Mouse (Mus musculus): ENCODE measurements around the gene Stac3. TPM values are rescaled to one million over a fixed set of nuclear protein-coding genes. Genes with fewer than 3 reads are reported as not detected.

Stac3 gene
- polyA plus RNA-seq (2012; rRNA removed; ENCODE audit: low replicate concordance): 2.0 and 5.6 TPM in 2 replicates

DNA sequence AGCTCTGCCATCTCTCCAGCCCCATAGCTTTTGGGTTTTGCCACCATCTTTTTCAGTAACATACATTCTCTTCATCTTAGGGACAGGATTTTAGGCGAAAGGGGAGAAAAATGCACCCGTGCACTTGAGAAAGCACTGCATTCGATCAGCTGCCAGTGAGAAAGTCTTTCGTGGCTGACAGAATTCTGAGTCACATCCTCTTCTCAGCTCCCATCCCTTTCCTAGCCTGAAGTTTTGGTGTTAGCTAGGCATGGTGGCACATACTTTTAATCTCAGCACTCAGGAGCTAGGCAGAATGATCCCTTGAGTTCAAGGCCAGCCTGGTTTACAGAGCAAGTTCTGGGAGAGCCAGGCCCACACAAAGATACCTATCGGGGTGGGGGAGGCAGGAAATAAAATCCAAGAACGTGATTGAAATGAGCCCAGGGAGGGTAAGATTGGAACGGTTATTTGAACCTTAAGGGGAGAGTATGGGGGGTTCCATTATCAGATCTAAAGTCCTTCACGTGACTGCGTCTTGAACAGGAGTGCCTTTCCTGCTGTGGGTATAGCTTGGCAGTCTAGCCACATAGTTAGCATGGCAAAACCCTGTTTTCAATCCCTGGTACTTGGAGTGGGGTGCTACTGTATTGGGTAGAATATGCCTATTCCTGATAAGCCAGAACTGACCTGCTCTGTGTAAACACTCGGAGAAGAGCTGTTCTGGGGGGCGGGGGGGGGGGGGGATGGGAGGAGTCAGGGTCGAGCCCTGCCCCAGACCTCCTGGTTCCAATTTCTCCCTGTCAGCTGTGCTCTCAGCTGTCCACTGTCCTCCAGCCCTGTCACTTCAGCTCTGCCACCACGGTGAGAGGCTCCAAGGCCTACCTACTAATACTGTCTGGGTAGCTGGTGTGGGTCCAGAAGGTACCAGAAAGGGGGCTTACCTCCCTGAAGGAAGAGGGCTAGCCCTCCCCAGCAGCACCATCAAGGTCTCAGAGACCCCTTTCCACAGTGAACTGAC, at the start of gene Stac3:
Stac3 (plus strand) TSS at position 793 of the 1,000 bp plus-strand sequence.

GRCm38 (mm10) chr10:127514764-127515163, 13.3 kb downstream of the Stac3 start, which contains the start of gene Ndufa4l2:
Gene Ndufa4l2 (plus strand): TSS chr10:127514967.

DNA sequence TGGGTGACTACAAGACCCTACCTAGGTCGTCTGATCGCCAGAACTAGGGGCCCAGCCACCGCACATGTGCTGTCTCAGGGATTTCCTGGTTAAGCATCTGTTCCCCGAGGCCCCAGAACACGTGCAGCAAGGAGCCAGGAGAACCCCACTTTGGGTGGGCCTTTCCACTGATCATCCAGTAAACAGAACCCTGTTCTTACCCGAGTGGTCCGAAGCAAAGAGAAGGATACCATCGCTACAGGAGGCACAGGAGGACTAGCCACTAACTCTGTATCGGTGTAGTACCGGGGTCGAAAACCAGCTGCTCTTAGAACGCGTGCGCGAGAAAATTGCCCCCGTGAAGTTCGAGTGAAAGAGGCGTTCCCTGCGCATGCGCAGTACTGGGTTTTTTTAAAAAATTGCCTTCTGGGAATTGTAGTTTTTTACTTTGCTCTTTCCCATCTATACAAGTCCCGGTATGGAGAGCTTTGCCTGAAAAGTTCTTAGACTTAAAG, 20.6 kb downstream of the Stac3 start, which contains the start of gene Shmt2:
Shmt2 (minus strand) TSS at position 357 of the 494 bp plus-strand sequence.

DNA sequence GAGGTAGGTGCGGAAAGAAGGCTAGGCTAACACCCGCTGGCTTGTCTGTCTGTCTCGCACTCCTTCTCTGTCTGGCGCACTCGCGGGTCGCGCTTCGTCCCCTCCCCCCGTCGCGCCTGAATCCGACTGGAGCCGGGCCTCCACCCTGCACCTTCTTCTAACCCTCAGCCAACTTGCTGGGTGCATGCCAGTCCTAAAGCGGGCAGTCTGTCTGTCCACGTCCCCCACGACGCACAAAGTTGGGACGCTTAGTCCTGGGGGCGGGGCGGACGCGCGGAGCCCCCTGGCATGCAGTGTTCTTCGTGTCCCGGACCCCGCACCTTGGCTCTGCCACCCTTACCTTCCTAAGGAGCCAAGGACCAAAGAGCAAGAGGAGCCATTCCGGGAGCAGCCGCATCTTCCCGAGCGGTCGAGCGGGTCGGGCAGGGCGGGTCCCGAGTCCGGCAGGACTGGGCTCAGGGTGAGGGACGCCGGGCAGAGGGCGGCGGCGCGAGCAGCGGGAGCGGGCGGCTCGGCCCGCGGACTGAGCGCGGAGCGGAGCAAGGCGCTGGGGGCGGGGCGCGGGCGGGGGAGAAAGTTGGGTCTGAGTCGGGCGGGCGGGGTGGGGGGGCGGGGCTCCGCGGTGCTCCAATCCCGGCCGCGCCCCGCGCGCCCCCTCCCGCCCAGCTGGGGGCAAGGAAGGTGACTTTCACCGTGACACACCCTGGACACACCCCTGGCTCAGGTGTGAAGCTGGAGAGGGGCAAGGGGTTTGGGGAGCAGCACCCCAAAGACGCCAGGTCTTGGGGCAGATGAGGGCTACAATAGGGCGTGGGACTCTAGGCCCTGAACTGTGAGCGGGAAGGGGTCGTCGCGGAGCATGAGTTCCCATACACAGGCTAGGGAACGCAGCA, 32.8 kb downstream of the Stac3 start, which contains the start of gene Nxph4:
Nxph4 (minus strand) TSS at position 524 of the 893 bp plus-strand sequence.

Other genes starting within 250 kb of the Stac3 start
- gene Kif5a, start 238.3 kb upstream of the Stac3 start, polyA plus RNA-seq (2012; rRNA removed; ENCODE audit: low replicate concordance): 3.6 and 7.9 TPM in 2 replicates
- 266 and 298 TPM in 2 replicates for gene Dctn2, start 235.3 kb upstream of the Stac3 start, polyA plus RNA-seq (2012; rRNA removed; ENCODE audit: low replicate concordance)
- 31.4 and 44.7 TPM in 2 replicates for gene Mbd6, start 212.7 kb upstream of the Stac3 start, polyA plus RNA-seq (2012; rRNA removed; ENCODE audit: low replicate concordance)
- 66.5 and 79.6 TPM in 2 replicates for gene Mars, start 189.9 kb upstream of the Stac3 start, polyA plus RNA-seq (2012; rRNA removed; ENCODE audit: low replicate concordance)
- 8.7 and 11.8 TPM in 2 replicates for gene Arhgap9, start 179.7 kb upstream of the Stac3 start, polyA plus RNA-seq (2012; rRNA removed; ENCODE audit: low replicate concordance)
- 4.5 and 159 TPM in 2 replicates for gene Gli1, start 159.7 kb upstream of the Stac3 start, polyA plus RNA-seq (2012; rRNA removed; ENCODE audit: low replicate concordance)
- gene Inhbe, start 147.3 kb upstream of the Stac3 start, polyA plus RNA-seq (2012; rRNA removed; ENCODE audit: low replicate concordance): 0.03 TPM in 1 of 2 replicates, not detected in the other
- gene Inhbc, start 131.3 kb upstream of the Stac3 start, polyA plus RNA-seq (2012; rRNA removed; ENCODE audit: low replicate concordance): not detected in 2 replicates
- gene R3hdm2, start 121.4 kb upstream of the Stac3 start, polyA plus RNA-seq (2012; rRNA removed; ENCODE audit: low replicate concordance): 68.8 and 82.7 TPM in 2 replicates
- gene Ndufa4l2, start 13.3 kb downstream of the Stac3 start, polyA plus RNA-seq (2012; rRNA removed; ENCODE audit: low replicate concordance): 51.9 and 59.2 TPM in 2 replicates
- gene Shmt2, start 20.8 kb downstream of the Stac3 start, polyA plus RNA-seq (2012; rRNA removed; ENCODE audit: low replicate concordance): 40.8 and 93.7 TPM in 2 replicates
- 0.09 and 0.36 TPM in 2 replicates for gene Nxph4, start 32.9 kb downstream of the Stac3 start, polyA plus RNA-seq (2012; rRNA removed; ENCODE audit: low replicate concordance)
- gene Lrp1, start 119.5 kb downstream of the Stac3 start, polyA plus RNA-seq (2012; rRNA removed; ENCODE audit: low replicate concordance): 237 and 318 TPM in 2 replicates
- 111 and 133 TPM in 2 replicates for gene Stat6, start 141.3 kb downstream of the Stac3 start, polyA plus RNA-seq (2012; rRNA removed; ENCODE audit: low replicate concordance)
- gene Nemp1, start 165.2 kb downstream of the Stac3 start, polyA plus RNA-seq (2012; rRNA removed; ENCODE audit: low replicate concordance): 2.8 and 5.3 TPM in 2 replicates
- 15.5 and 48.9 TPM in 2 replicates for gene Nab2, start 166.9 kb downstream of the Stac3 start, polyA plus RNA-seq (2012; rRNA removed; ENCODE audit: low replicate concordance)
- 0.10 and 0.33 TPM in 2 replicates for gene Myo1a, start 203.5 kb downstream of the Stac3 start, polyA plus RNA-seq (2012; rRNA removed; ENCODE audit: low replicate concordance)
- gene Tac2, start 222.8 kb downstream of the Stac3 start, polyA plus RNA-seq (2012; rRNA removed; ENCODE audit: low replicate concordance): 0.35 TPM in 1 of 2 replicates, not detected in the other
- gene Zbtb39, start 237.9 kb downstream of the Stac3 start, polyA plus RNA-seq (2012; rRNA removed; ENCODE audit: low replicate concordance): 5.9 and 12.6 TPM in 2 replicates